Mouse (Mus musculus) kidney, postnatal 14 days (tissue): Measurements from ENCODE around the gene Mfsd4a.

Source experiments
- DNase-seq: peaks from one replicate; pipeline ENCODE4 v3.0.0; 2022; ENCODE audit warnings: mixed read lengths

Gene Mfsd4a

DNA sequence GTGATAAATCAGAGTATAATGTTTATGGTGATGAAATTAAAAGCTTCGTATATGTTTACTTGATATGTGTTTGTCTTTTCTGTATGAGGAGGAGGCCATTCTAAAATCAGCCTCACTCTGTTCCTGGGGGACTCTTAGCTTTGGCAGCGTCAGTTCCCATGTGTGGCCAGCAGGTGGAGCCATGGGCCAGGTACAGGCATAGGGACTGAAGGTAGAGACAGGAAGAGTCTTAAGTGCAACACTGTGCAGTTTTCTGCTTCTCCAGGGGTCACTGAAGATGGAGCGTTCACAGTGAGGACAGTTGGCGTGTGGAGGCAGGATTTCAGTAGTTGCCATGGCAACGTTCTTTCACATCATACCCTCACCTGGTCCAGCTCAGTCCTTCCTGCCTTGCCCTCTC lies 85.0 kb downstream of the Mfsd4a start:
- peak; percentile 79 for DNase-seq

DNA sequence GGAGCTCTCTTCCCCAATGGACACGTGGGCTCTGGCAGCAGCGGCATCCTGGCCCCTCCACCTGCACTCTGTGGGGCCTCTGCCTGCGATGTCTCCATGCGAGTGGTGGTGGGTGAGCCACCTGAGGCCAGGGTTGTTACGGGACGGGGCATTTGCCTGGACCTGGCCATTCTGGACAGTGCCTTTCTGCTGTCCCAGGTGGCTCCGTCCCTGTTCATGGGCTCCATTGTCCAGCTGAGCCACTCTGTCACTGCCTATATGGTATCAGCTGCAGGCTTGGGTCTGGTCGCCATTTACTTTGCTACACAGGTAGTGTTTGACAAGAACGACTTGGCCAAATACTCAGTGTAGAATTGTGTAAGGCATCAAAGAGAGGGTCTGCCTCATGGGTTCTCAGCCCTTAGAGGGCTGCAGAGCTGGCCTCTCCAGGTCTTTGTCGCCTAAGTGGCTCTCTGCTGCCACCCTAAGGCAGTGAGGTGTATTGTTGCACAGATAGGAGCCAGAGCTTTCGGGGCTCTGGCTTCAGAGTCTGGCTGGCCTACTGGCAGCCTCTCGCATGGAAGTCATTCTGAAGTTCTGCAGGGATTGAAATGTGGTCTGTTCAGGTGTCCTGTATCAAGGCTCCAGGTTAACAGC lies 86.4 kb downstream of the Mfsd4a start:
- DNase-seq, result peak; percentile 82

DNA sequence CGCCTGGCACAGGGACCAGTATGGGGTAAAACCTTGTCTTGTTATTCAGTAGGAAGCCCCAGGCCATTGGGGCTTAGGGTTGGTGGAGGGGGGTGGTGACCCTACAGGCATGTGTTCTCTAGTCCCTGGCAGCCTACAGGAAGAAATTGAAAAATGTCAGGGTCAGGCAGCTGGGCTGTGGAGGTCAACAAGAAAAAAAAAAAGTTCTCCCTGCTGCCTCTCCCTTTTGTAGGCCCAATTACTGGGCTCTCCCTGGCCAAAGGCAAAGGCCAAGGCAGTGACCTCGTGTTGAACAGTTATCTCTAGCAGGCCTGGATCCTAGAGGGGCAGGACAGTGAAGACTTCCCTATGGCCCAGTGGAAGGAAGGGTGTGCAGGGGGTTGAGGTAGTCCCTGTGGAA lies 87.4 kb downstream of the Mfsd4a start:
- DNase-seq, result no peak

DNA sequence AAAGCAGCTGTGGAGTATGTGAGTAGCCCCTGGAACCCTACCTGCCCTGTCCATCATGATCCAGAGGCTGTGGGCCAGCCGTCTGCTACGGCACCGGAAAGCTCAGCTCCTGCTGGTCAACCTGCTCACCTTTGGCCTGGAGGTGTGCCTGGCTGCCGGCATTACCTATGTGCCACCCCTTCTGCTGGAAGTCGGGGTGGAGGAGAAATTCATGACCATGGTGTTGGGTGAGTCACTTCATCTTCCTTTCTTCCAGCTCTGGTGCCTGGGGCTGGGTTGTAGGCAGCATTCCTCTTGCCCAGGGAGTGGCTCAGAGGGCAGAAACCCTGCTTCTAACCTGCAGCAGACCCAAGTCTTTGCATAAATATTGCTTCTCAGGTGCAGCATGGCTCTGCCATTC lies 91.0 kb downstream of the Mfsd4a start:
- DNase-seq, result no peak

DNA sequence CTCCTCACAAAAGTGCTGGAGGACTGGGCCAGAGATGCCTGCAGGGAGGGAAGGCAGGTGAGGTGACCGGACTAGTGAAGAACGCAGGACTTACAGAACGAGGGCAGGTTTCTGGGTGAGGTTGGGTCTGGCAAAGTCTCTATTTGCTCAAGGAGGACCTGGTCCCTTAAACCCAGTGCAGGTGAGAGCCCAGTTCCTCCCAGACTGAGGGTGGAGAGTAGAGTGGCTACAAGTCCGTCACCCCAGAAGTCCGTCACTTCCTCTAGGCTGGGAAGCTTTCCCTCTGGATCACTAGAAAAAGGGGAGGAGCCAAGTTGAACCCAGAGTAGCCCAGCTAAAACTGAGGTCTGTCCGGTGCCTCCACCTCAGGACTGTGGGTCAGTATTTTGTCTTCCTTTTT lies 93.9 kb downstream of the Mfsd4a start:
- no peak for DNase-seq
